Mouse (Mus musculus) G1E (cell line): ENCODE data around the gene Glb1. TPM values are rescaled to one million over a fixed set of nuclear protein-coding genes. Genes with fewer than 3 reads are reported as not detected.

Experiments used
- ATAC-seq: 2 replicates; pipeline ENCODE4 v1.8.0; 2016; ENCODE audit warnings: mild to moderate bottlenecking; ENCODE audit not compliant: insufficient number of reproducible peaks, poor library complexity, low FRiP score, severe bottlenecking; ENCODE audit errors: extremely low read depth
- DNase-seq: peaks from one replicate; pipeline ENCODE4 v3.0.0; 2012; ENCODE audit warnings: low spot score
- H3K27me3 ChIP-seq: 2 replicates; pipeline ENCODE4 v1.6.1; 2012; ENCODE audit warnings: mild to moderate bottlenecking, low read length, inconsistent platforms; ENCODE audit not compliant: insufficient read depth
- H3K36me3 ChIP-seq: replicated peaks from 2 replicates; pipeline ENCODE3; 2012; ENCODE audit warnings: mild to moderate bottlenecking, inconsistent platforms
- H3K4me1 ChIP-seq: 2 replicates; pipeline ENCODE4 v1.6.1; 2012; ENCODE audit warnings: low read depth, low read length, inconsistent platforms, mixed read lengths; ENCODE audit not compliant: insufficient read depth
- H3K4me3 ChIP-seq: 2 replicates; pipeline ENCODE4 v1.5.1; 2012; ENCODE audit warnings: low read depth, mild to moderate bottlenecking, inconsistent platforms, low read length, moderate library complexity, mixed read lengths
- H3K9me3 ChIP-seq: replicated peaks from 2 replicates; pipeline ENCODE4 v1.6.1; 2012; ENCODE audit warnings: inconsistent platforms
- CTCF ChIP-seq: IDR thresholded peaks from 2 replicates; pipeline ENCODE4 v1.5.1; 2012; ENCODE audit warnings: low read depth, low read length, inconsistent platforms, mixed read lengths
- GATA1 ChIP-seq: IDR thresholded peaks from 2 replicates; pipeline ENCODE4 v1.6.1; 2012; ENCODE audit warnings: borderline replicate concordance, low read length, inconsistent platforms, mixed read lengths
- GATA2 ChIP-seq: IDR thresholded peaks from 2 replicates; pipeline ENCODE4 v1.6.1; 2012; ENCODE audit warnings: low read depth, low read length, inconsistent platforms, borderline replicate concordance
- POLR2AphosphoS5 ChIP-seq: IDR thresholded peaks from 2 replicates; pipeline ENCODE4 v1.6.1; 2012; ENCODE audit warnings: low read depth, low read length, inconsistent platforms; ENCODE audit not compliant: insufficient replicate concordance
- TAL1 ChIP-seq: conservative IDR thresholded peaks from 2 replicates; pipeline ENCODE4 v1.6.1; 2012; ENCODE audit warnings: low read depth, low read length, inconsistent platforms, mixed read lengths
- polyA plus RNA-seq: library from polyadenylated mRNA; stranded (reverse); fragments of >175 nt; gene quantifications from 2 replicates; pipeline ENCODE4 v1.2.3, GENCODE M21; 2012
- total RNA-seq, 2 experiments: library from RNA; stranded (forward) in 1 of 2; stranded (reverse) in 1 of 2; fragments of 200-1000 nt in 1 of 2; fragments of >200 nt in 1 of 2; fragmentation: Nextera tagmentation in 1 of 2; gene quantifications; 2 replicates each; pipeline ENCODE4 v1.2.3; 2014 to 2017

Gene Glb1
- total and polyA plus RNA-seq, 3 experiments, result 7.6 to 26.6 (median 21.9) TPM

- Histone ChIP-seq H3K9me3 (no peaks in the 10 kb centered on the region), H3K4me1 (peaks cover 6% of the 10 kb centered on the region; the same call in 1 of the 2 replicates), H3K36me3 (no peaks in the 10 kb centered on the region), H3K27me3 (no peaks in the 10 kb centered on the region), H3K4me3 (no peak overlapping the region)
- DNase-seq (no peak), ATAC-seq (no peak)
- no peak for TF ChIP-seq CTCF
- TF ChIP-seq POLR2AphosphoS5, result no peak
- TF ChIP-seq GATA2, result no peak
- TF ChIP-seq TAL1, result no peak
- no peak for TF ChIP-seq GATA1
These were observed 48.4 kb downstream of the Glb1 start for GRCm38 (mm10) chr9:114449120-114449754.

- ATAC-seq (no peak), DNase-seq (no peak)
- Histone ChIP-seq H3K9me3 (no peaks in the 10 kb centered on the region), H3K36me3 (peaks cover 5% of the 10 kb centered on the region), H3K4me3 (no peak overlapping the region), H3K27me3 (no peaks in the 10 kb centered on the region), H3K4me1 (peaks cover 6% of the 10 kb centered on the region; the same call in 1 of the 2 replicates)
- no peak for TF ChIP-seq POLR2AphosphoS5
- no peak for TF ChIP-seq GATA2
- TF ChIP-seq GATA1, result no peak
- no peak for TF ChIP-seq CTCF
- no peak for TF ChIP-seq TAL1
These were observed 50.7 kb downstream of the Glb1 start for GRCm38 (mm10) chr9:114451615-114452014.

- Histone ChIP-seq H3K36me3 (peaks cover 10% of the 10 kb centered on the region), H3K27me3 (no peaks in the 10 kb centered on the region), H3K4me3 (no peak overlapping the region), H3K4me1 (peaks cover 6% of the 10 kb centered on the region; the same call in 1 of the 2 replicates), H3K9me3 (no peaks in the 10 kb centered on the region)
- ATAC-seq, result no peak
- no peak for DNase-seq
- no peak for TF ChIP-seq TAL1
- no peak for TF ChIP-seq POLR2AphosphoS5
These were observed 51.5 kb downstream of the Glb1 start for GRCm38 (mm10) chr9:114452418-114452817.

GRCm38 (mm10) chr9:114455420-114455819, 54.5 kb downstream of the Glb1 start:
- H3K4me1 ChIP-seq, result no peaks in the 10 kb centered on the region
- no peaks in the 10 kb centered on the region for H3K27me3 ChIP-seq
- no peak for TF ChIP-seq CTCF
- no peak for TF ChIP-seq TAL1
- no peak for TF ChIP-seq GATA1
- TF ChIP-seq GATA2, result no peak
- no peak for TF ChIP-seq POLR2AphosphoS5
- H3K4me3 ChIP-seq, result no peak overlapping the region
- H3K9me3 ChIP-seq, result no peaks in the 10 kb centered on the region
- ATAC-seq (no peak), DNase-seq (no peak)
- H3K36me3 ChIP-seq, result peaks cover 17% of the 10 kb centered on the region

- no peak for ATAC-seq
- peaks cover 26% of the 10 kb centered on the region for H3K36me3 ChIP-seq
- DNase-seq, result no peak
- H3K9me3 ChIP-seq, result no peaks in the 10 kb centered on the region
- no peak for TF ChIP-seq CTCF
- TF ChIP-seq GATA1, result no peak
- no peak for TF ChIP-seq TAL1
- TF ChIP-seq POLR2AphosphoS5, result no peak
- no peak for TF ChIP-seq GATA2
- no peaks in the 10 kb centered on the region for H3K27me3 ChIP-seq
- no peaks in the 10 kb centered on the region for H3K4me1 ChIP-seq
- H3K4me3 ChIP-seq, result no peak overlapping the region
These were observed 57.6 kb downstream of the Glb1 start for GRCm38 (mm10) chr9:114458436-114458835.

- no peak overlapping the region for H3K4me3 ChIP-seq
- no peaks in the 10 kb centered on the region for H3K9me3 ChIP-seq
- H3K27me3 ChIP-seq, result no peaks in the 10 kb centered on the region
- no peak for DNase-seq
- no peaks in the 10 kb centered on the region for H3K4me1 ChIP-seq
- TF ChIP-seq POLR2AphosphoS5 (no peak), GATA2 (no peak), TAL1 (no peak), GATA1 (no peak), CTCF (no peak)
- no peak for ATAC-seq
- peaks cover 39% of the 10 kb centered on the region for H3K36me3 ChIP-seq
These were observed 61.7 kb downstream of the Glb1 start for GRCm38 (mm10) chr9:114462569-114462968.
